Mouse (Mus musculus) limb, embryonic 13.5 days (tissue): ENCODE data around the gene Sntg2. TPM values are rescaled to one million over a fixed set of nuclear protein-coding genes. Genes with fewer than 3 reads are reported as not detected.

ENCODE experiments used
- ATAC-seq: fragments of 200-750 bp; cut with Nextera tagmentation; 2 replicates; pipeline ENCODE4 v1.8.0; 2017; ENCODE audit warnings: low read depth, moderate number of reproducible peaks, moderate TSS enrichment; ENCODE audit not compliant: low FRiP score
- H3K27ac ChIP-seq: fragments of 300-500 bp; sonication (generic); 2 replicates; pipeline ENCODE4 v1.5.1; 2015; ENCODE audit warnings: inconsistent platforms, mild to moderate bottlenecking, moderate library complexity
- H3K27me3 ChIP-seq: fragments of 300-500 bp; sonication (generic); 2 replicates; pipeline ENCODE4 v1.6.1; 2015; ENCODE audit warnings: mild to moderate bottlenecking, inconsistent platforms
- H3K36me3 ChIP-seq: fragments of 300-500 bp; sonication (generic); 2 replicates; pipeline ENCODE4 v1.6.1; 2015; ENCODE audit warnings: inconsistent platforms, mild to moderate bottlenecking, moderate library complexity
- H3K4me1 ChIP-seq: fragments of 300-500 bp; sonication (generic); 2 replicates; pipeline ENCODE4 v1.6.1; 2015; ENCODE audit warnings: inconsistent platforms
- H3K4me2 ChIP-seq: fragments of 300-500 bp; sonication (generic); replicated peaks from 2 replicates; pipeline ENCODE4 v1.6.1; 2015; ENCODE audit warnings: inconsistent platforms, mild to moderate bottlenecking, moderate library complexity
- H3K4me3 ChIP-seq: fragments of 300-500 bp; sonication (generic); 2 replicates; pipeline ENCODE4 v1.5.1; 2015; ENCODE audit warnings: moderate library complexity, mild to moderate bottlenecking, inconsistent platforms
- H3K9ac ChIP-seq: fragments of 300-500 bp; sonication (generic); 2 replicates; pipeline ENCODE4 v1.6.1; 2015; ENCODE audit warnings: mild to moderate bottlenecking, inconsistent platforms
- H3K9me3 ChIP-seq: fragments of 300-500 bp; sonication (generic); 2 replicates; pipeline ENCODE4 v1.6.1; 2016; ENCODE audit warnings: inconsistent platforms
- WGBS: fragments of 180-500 bp; shearing (Covaris S2); methylation state at CpG from one replicate; pipeline ENCODE4 v1.1.7; 2015; 5-methylcytosine and 5-hydroxymethylcytosine counted together
- polyA plus RNA-seq: library from polyadenylated mRNA; unstranded; fragments of >200 nt; fragmentation: Nextera tagmentation; extraction: Ambion mirVana; gene quantifications from 2 replicates; pipeline ENCODE4 v1.2.1, GENCODE M21; 2015

Gene Sntg2
- polyA plus RNA-seq, 1 experiment from 2014 or later, result 1.9 TPM

DNA sequence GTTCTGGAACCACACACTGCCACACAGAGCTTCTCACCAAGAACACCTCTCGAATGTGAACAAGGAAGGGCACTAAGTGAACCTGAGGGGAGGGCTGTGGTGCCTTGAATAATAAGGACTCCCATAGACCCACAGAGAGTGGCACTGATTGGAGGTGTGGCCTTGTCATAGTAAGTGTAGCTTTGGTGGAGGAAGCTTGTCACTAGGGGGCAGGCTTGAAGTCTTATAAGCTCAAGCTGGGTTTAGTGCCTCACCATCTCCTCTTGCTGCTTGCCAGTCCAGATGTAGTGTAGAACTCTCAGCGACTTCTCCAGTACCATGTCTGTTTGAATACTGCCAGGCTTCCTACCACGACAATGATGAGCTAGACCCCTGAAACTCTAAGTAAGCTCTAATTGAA lies 231.1 kb downstream of the Sntg2 start:
- no peak overlapping the region for H3K27ac ChIP-seq
- no peak overlapping the region for H3K9ac ChIP-seq
- no peaks in the 10 kb centered on the region for H3K4me1 ChIP-seq
- no peak for ATAC-seq
- no peaks in the 10 kb centered on the region for H3K27me3 ChIP-seq
- no peaks in the 10 kb centered on the region for H3K9me3 ChIP-seq
- WGBS, result 79% methylated on average over 3 of the region's 3 CpGs
- H3K4me3 ChIP-seq, result no peak overlapping the region
- no peaks in the 10 kb centered on the region for H3K36me3 ChIP-seq
- H3K4me2 ChIP-seq, result no peak overlapping the region

GRCm38 (mm10) chr12:30132524-30132923 lies 240.7 kb downstream of the Sntg2 start, which contains the start of gene Tpo:
Gene Tpo, minus strand, starts transcription at chr12:30132624.
- Histone ChIP-seq H3K9me3 (no peaks in the 10 kb centered on the region), H3K4me2 (no peak within 1 kb of the TSS), H3K4me1 (no peaks in the 10 kb centered on the region), H3K36me3 (no peaks in the 10 kb centered on the region), H3K4me3 (no peak within 1 kb of the TSS), H3K27me3 (no peaks in the 10 kb centered on the region; the same call in 1 of the 2 replicates), H3K27ac (no peak within 1 kb of the TSS), H3K9ac (no peak within 1 kb of the TSS)
- no peak for ATAC-seq
- WGBS, result 82% methylated on average over 4 of the region's 4 CpGs

GRCm38 (mm10) chr12:30129411-30129716 lies 243.8 kb downstream of the Sntg2 start:
- H3K9ac ChIP-seq, result no peak overlapping the region
- H3K4me2 ChIP-seq, result no peak overlapping the region
- no peaks in the 10 kb centered on the region for H3K36me3 ChIP-seq
- no peaks in the 10 kb centered on the region for H3K9me3 ChIP-seq
- no peak overlapping the region for H3K4me3 ChIP-seq
- no peak for ATAC-seq
- no peaks in the 10 kb centered on the region for H3K27me3 ChIP-seq
- WGBS, result 61% methylated on average over 6 of the region's 6 CpGs
- no peaks in the 10 kb centered on the region for H3K4me1 ChIP-seq
- no peak overlapping the region for H3K27ac ChIP-seq

- ATAC-seq, result peak; percentile 24; the same call in 1 of the 2 replicates
- Histone ChIP-seq H3K4me1 (no peaks in the 10 kb centered on the region), H3K4me3 (no peak overlapping the region), H3K9me3 (no peaks in the 10 kb centered on the region), H3K27ac (no peak overlapping the region), H3K4me2 (no peak overlapping the region), H3K9ac (no peak overlapping the region), H3K27me3 (no peaks in the 10 kb centered on the region), H3K36me3 (no peaks in the 10 kb centered on the region)
- 62% methylated on average over 7 of the region's 7 CpGs for WGBS
These were observed 244.4 kb downstream of the Sntg2 start for GRCm38 (mm10) chr12:30128561-30129410.

Other genes starting within 250 kb of the Sntg2 start
- gene Tpo, start 240.8 kb downstream of the Sntg2 start, polyA plus RNA-seq, result not detected in 2 replicates
- gene Tmem18, start 211.1 kb upstream of the Sntg2 start, polyA plus RNA-seq, result 29.4 and 30.1 TPM in 2 replicates